Mouse (Mus musculus): ENCODE data around the gene Oog3.

The Oog3 gene

GRCm38 (mm10) chr4:144162563-144162962 is at the start of gene Oog3:
Oog3 (minus strand) TSS chr4:144162663.
- no peak for DNase-seq

GRCm38 (mm10) chr4:144190419-144190818 is 28.0 kb upstream of the Oog3 start, which contains the start of gene Oog2:
Oog2 (plus strand) TSS chr4:144190719.
- no peak for DNase-seq

Measured in kidney, adult 18-20 months (tissue).